Mouse (Mus musculus) MEL (cell line): ENCODE data around the gene Ap1g1. TPM values are rescaled to one million over a fixed set of nuclear protein-coding genes. Genes with fewer than 3 reads are reported as not detected.
A peak's percentile ranks its signal among the peaks of the same experiment; 100 is the strongest.

ENCODE experiments used
- DNase-seq: peaks from one replicate; pipeline ENCODE4 v3.0.0; 2011; ENCODE audit warnings: low read depth, low spot score
- H3K27ac ChIP-seq: 2 replicates; pipeline ENCODE4 v1.5.1; 2012; ENCODE audit warnings: low read depth, mild to moderate bottlenecking, control low read depth, low read length, moderate library complexity; ENCODE audit not compliant: control insufficient read depth
- H3K27me3 ChIP-seq, 2 experiments: fragments of 150-350 bp in 1 of 2; sonication (generic) in 1 of 2; 2 replicates each; pipeline ENCODE4 v1.6.1; 2012; ENCODE audit warnings: low read length in 2 of 2, mild to moderate bottlenecking in 2 of 2, improper control_type of control experiment in 1 of 2, moderate library complexity in 1 of 2; ENCODE audit not compliant: insufficient read depth in 2 of 2, control insufficient read depth in 1 of 2
- H3K36me3 ChIP-seq, 2 experiments: 2 replicates each; pipeline ENCODE4 v1.6.1; 2012 to 2014; ENCODE audit warnings: low read length in 2 of 2, improper control_type of control experiment in 1 of 2, inconsistent platforms in 1 of 2, mild to moderate bottlenecking in 1 of 2; ENCODE audit not compliant: insufficient read depth in 2 of 2, control insufficient read depth in 1 of 2
- H3K4me1 ChIP-seq, 2 experiments: fragments of 150-350 bp in 1 of 2; sonication (generic) in 1 of 2; 2 replicates each; pipeline ENCODE4 v1.6.1; 2012; ENCODE audit warnings: low read length in 2 of 2, improper control_type of control experiment in 1 of 2, mild to moderate bottlenecking in 1 of 2; ENCODE audit not compliant: insufficient read depth in 2 of 2, control insufficient read depth in 1 of 2
- H3K4me3 ChIP-seq, 2 experiments: fragments of 150-350 bp in 1 of 2; sonication (generic) in 1 of 2; 2 replicates each; pipeline ENCODE4 v1.5.1; 2012; ENCODE audit warnings: low read depth in 2 of 2, low read length in 2 of 2, mild to moderate bottlenecking in 2 of 2, moderate library complexity in 2 of 2, control low read depth in 1 of 2, improper control_type of control experiment in 1 of 2; ENCODE audit not compliant: control insufficient read depth in 1 of 2, insufficient read depth in 1 of 2
- H3K79me2 ChIP-seq: 2 replicates; pipeline ENCODE4 v1.6.1; 2012; ENCODE audit warnings: mild to moderate bottlenecking, low read length, moderate library complexity; ENCODE audit not compliant: control insufficient read depth, poor library complexity, insufficient read depth
- H3K9ac ChIP-seq: 2 replicates; pipeline ENCODE4 v1.6.1; 2012; ENCODE audit warnings: low read depth, mild to moderate bottlenecking, control low read depth, low read length, moderate library complexity; ENCODE audit not compliant: control insufficient read depth, poor library complexity, severe bottlenecking
- H3K9me3 ChIP-seq: fragments of 150-350 bp; sonication (generic); replicated peaks from 2 replicates; pipeline ENCODE4 v1.6.1; 2012; ENCODE audit warnings: mild to moderate bottlenecking, low read length, improper control_type of control experiment, moderate library complexity; ENCODE audit not compliant: insufficient read depth
- BHLHE40 ChIP-seq: IDR thresholded peaks from 2 replicates; pipeline ENCODE4 v1.6.1; 2012; ENCODE audit warnings: low read depth, mild to moderate bottlenecking, inconsistent platforms, low read length, improper control_type of control experiment, borderline replicate concordance
- CTCF ChIP-seq, 3 experiments: IDR thresholded peaks in 2 of 3; conservative IDR thresholded peaks in 1 of 3; 2 replicates each; pipeline ENCODE4 v1.5.1; 2011 to 2012; ENCODE audit warnings: low read length in 3 of 3, low read depth in 2 of 3, mild to moderate bottlenecking in 2 of 3, improper control_type of control experiment in 1 of 3, inconsistent platforms in 1 of 3, mixed read lengths in 1 of 3, moderate library complexity in 1 of 3; ENCODE audit not compliant: control insufficient read depth in 1 of 3, insufficient read depth in 1 of 3, poor library complexity in 1 of 3, severe bottlenecking in 1 of 3
- E2F4 ChIP-seq: IDR thresholded peaks from 2 replicates; pipeline ENCODE4 v1.6.1; 2011; ENCODE audit warnings: low read depth, low read length, improper control_type of control experiment, borderline replicate concordance
- EP300 ChIP-seq, 2 experiments: IDR thresholded peaks; 2 replicates each; pipeline ENCODE4 v1.6.1; 2011; ENCODE audit warnings: improper control_type of control experiment in 2 of 2, low read length in 2 of 2, low read depth in 1 of 2, mild to moderate bottlenecking in 1 of 2
- ETS1 ChIP-seq: IDR thresholded peaks from 2 replicates; pipeline ENCODE4 v1.6.1; 2012; ENCODE audit warnings: low read depth, mild to moderate bottlenecking, inconsistent platforms, low read length, improper control_type of control experiment, moderate library complexity
- JUND ChIP-seq: IDR thresholded peaks from 2 replicates; pipeline ENCODE4 v1.6.1; 2011; ENCODE audit warnings: low read depth, mild to moderate bottlenecking, improper control_type of control experiment, low read length
- MAFK ChIP-seq: IDR thresholded peaks from 2 replicates; pipeline ENCODE4 v1.6.1; 2011; ENCODE audit warnings: low read depth, mild to moderate bottlenecking, low read length, improper control_type of control experiment, borderline replicate concordance
- MAX ChIP-seq: IDR thresholded peaks from 2 replicates; pipeline ENCODE4 v1.6.1; 2011; ENCODE audit warnings: low read length, improper control_type of control experiment
- MAZ ChIP-seq: IDR thresholded peaks from 2 replicates; pipeline ENCODE4 v1.6.1; 2012; ENCODE audit warnings: low read depth, mild to moderate bottlenecking, inconsistent platforms, low read length, improper control_type of control experiment
- NELFE ChIP-seq: IDR thresholded peaks from 2 replicates; pipeline ENCODE4 v1.6.1; 2011; ENCODE audit warnings: low read depth, low read length, improper control_type of control experiment
- NRF1 ChIP-seq: IDR thresholded peaks from 2 replicates; pipeline ENCODE4 v1.6.1; 2014; ENCODE audit warnings: low read depth, mild to moderate bottlenecking, inconsistent platforms, low read length, improper control_type of control experiment, moderate library complexity; ENCODE audit not compliant: poor library complexity, insufficient read depth, severe bottlenecking
- RAD21 ChIP-seq: IDR thresholded peaks from 2 replicates; pipeline ENCODE4 v1.6.1; 2011; ENCODE audit warnings: mild to moderate bottlenecking, low read depth, low read length, improper control_type of control experiment
- RCOR1 ChIP-seq: IDR thresholded peaks from 2 replicates; pipeline ENCODE4 v1.6.1; 2012; ENCODE audit warnings: low read depth, mild to moderate bottlenecking, inconsistent platforms, low read length, improper control_type of control experiment
- SIN3A ChIP-seq: IDR thresholded peaks from 2 replicates; pipeline ENCODE4 v1.6.1; 2012; ENCODE audit warnings: low read length, improper control_type of control experiment, inconsistent platforms
- TCF12 ChIP-seq: IDR thresholded peaks from 2 replicates; pipeline ENCODE4 v1.6.1; 2014; ENCODE audit warnings: low read depth, mild to moderate bottlenecking, inconsistent platforms, low read length, improper control_type of control experiment, moderate library complexity
- UBTF ChIP-seq: IDR thresholded peaks from 2 replicates; pipeline ENCODE4 v1.6.1; 2012; ENCODE audit warnings: low read depth, mild to moderate bottlenecking, inconsistent platforms, low read length, improper control_type of control experiment, moderate library complexity, borderline replicate concordance; ENCODE audit not compliant: insufficient read depth
- USF1 ChIP-seq: IDR thresholded peaks from 2 replicates; pipeline ENCODE4 v1.6.1; 2014; ENCODE audit warnings: low read depth, mild to moderate bottlenecking, inconsistent platforms, low read length, improper control_type of control experiment, moderate library complexity
- USF2 ChIP-seq, 2 experiments: IDR thresholded peaks; 2 replicates each; pipeline ENCODE4 v1.6.1; 2011 to 2012; ENCODE audit warnings: improper control_type of control experiment in 2 of 2, low read length in 2 of 2, borderline replicate concordance in 1 of 2, inconsistent platforms in 1 of 2, low read depth in 1 of 2, mild to moderate bottlenecking in 1 of 2; ENCODE audit not compliant: insufficient read depth in 1 of 2
- ZKSCAN1 ChIP-seq: IDR thresholded peaks from 2 replicates; pipeline ENCODE4 v1.6.1; 2012; ENCODE audit warnings: low read depth, mild to moderate bottlenecking, inconsistent platforms, low read length, improper control_type of control experiment, moderate library complexity
- ZMIZ1 ChIP-seq: IDR thresholded peaks from 2 replicates; pipeline ENCODE4 v1.6.1; 2012; ENCODE audit warnings: low read depth, mild to moderate bottlenecking, inconsistent platforms, low read length, improper control_type of control experiment, moderate library complexity
- ZNF384 ChIP-seq: IDR thresholded peaks from 2 replicates; pipeline ENCODE4 v1.6.1; 2012; ENCODE audit warnings: low read depth, mild to moderate bottlenecking, inconsistent platforms, low read length, improper control_type of control experiment
- polyA plus RNA-seq, 2 experiments: library from polyadenylated mRNA; stranded (reverse) in 1 of 2; unstranded in 1 of 2; fragments of >175 nt in 1 of 2; fragments of >200 nt in 1 of 2; gene quantifications; 2 replicates each; pipeline versions ENCODE4 v1.2.1 to v1.2.4; 2012; ENCODE audit warnings: low replicate concordance in 2 of 2, low read depth in 1 of 2; ENCODE audit not compliant: insufficient read length in 2 of 2, insufficient read depth in 1 of 2, missing spikeins in 1 of 2
- total RNA-seq: library from RNA; depleted of rRNA; stranded (reverse); fragments of 300-350 nt; gene quantifications from 2 replicates; pipeline ENCODE4 v1.2.3, GENCODE M21; 2012

The Ap1g1 gene
- total and polyA plus RNA-seq, 3 experiments: 34.6 to 456 (median 46.6) TPM

GRCm38 (mm10) chr8:109778280-109778977 is at the start of gene Ap1g1 (continued):
- TF ChIP-seq USF2 (IDR thresholded peaks at IDR 0.05; ENCODE audit: borderline replicate concordance in 1 of 2, insufficient read depth in 1 of 2, low read depth in 1 of 2, low read length in 2 of 2) (peak in 1 of 2 experiments; percentile 34; a peak in 1 of 4 replicates), RAD21 (no peak), E2F4 (no peak), SIN3A (peak; percentile 93), RCOR1 (peak; percentile 29)
- TF ChIP-seq, all 39 proteins: peak for 29

GRCm38 (mm10) chr8:109731012-109731411 is 47.3 kb upstream of the Ap1g1 start:
- H3K9me3 ChIP-seq: no peaks in the 10 kb centered on the region
- TF ChIP-seq JUND (no peak), ZMIZ1 (no peak), ZKSCAN1 (no peak), ETS1 (no peak), MAX (no peak), MAFK (no peak), EP300 (IDR thresholded peaks at IDR 0.05; ENCODE audit: low read depth in 1 of 2, low read length in 2 of 2) (no peak), ZNF384 (no peak), NELFE (no peak), TCF12 (no peak), NRF1 (no peak), UBTF (no peak), MAZ (no peak), CTCF (IDR thresholded peaks at IDR 0.05 in 2 of 3, conservative IDR thresholded peaks at IDR 0.05 in 1 of 3; ENCODE audit: control insufficient read depth in 1 of 3, insufficient read depth in 1 of 3, low read depth in 2 of 3, low read length in 3 of 3, poor library complexity in 1 of 3, severe bottlenecking in 1 of 3) (no peak), BHLHE40 (no peak), USF1 (no peak), SIN3A (no peak)
- no peaks in the 10 kb centered on the region for H3K4me1 ChIP-seq
- H3K4me3 ChIP-seq: no peak overlapping the region
- H3K79me2 ChIP-seq: no peaks in the 10 kb centered on the region
- H3K36me3 ChIP-seq: no peaks in the 10 kb centered on the region; a peak in 2 of 4 replicates
- DNase-seq: no peak
- H3K9ac ChIP-seq: no peak overlapping the region
- no peaks in the 10 kb centered on the region for H3K27me3 ChIP-seq
- H3K27ac ChIP-seq: no peak overlapping the region
